Mouse (Mus musculus) erythroblast, embryonic 14.5 days (primary cell): ENCODE measurements around the gene Slc17a4. TPM values are rescaled to one million over a fixed set of nuclear protein-coding genes. Genes with fewer than 3 reads are reported as not detected.

Experiments used
- H3K27me3 ChIP-seq: 2 replicates; pipeline ENCODE4 v1.6.1; 2012; ENCODE audit warnings: inconsistent platforms; ENCODE audit not compliant: control insufficient read depth
- H3K36me3 ChIP-seq: 2 replicates; pipeline ENCODE4 v1.6.1; 2012; ENCODE audit warnings: mild to moderate bottlenecking, inconsistent platforms; ENCODE audit not compliant: control insufficient read depth
- H3K4me1 ChIP-seq: 2 replicates; pipeline ENCODE4 v1.6.1; 2012; ENCODE audit warnings: inconsistent platforms; ENCODE audit not compliant: control insufficient read depth
- H3K4me3 ChIP-seq: replicated peaks from 2 replicates; pipeline ENCODE3; 2012; ENCODE audit warnings: moderate library complexity, mild to moderate bottlenecking, inconsistent platforms
- H3K9me3 ChIP-seq: 2 replicates; pipeline ENCODE4 v1.6.1; 2012; ENCODE audit warnings: low read length, inconsistent platforms, mixed read lengths; ENCODE audit not compliant: control insufficient read depth
- GATA1 ChIP-seq: IDR thresholded peaks from 2 replicates; pipeline ENCODE4 v1.6.1; 2012; ENCODE audit warnings: low read length, inconsistent platforms, mixed read lengths
- TAL1 ChIP-seq: IDR thresholded peaks from 3 replicates; pipeline ENCODE4 v1.6.1; 2012; ENCODE audit warnings: low read length, inconsistent platforms, mixed read lengths
- polyA plus RNA-seq: library from polyadenylated mRNA; stranded (reverse); fragments of >175 nt; gene quantifications from 2 replicates; pipeline ENCODE4 v1.2.3, GENCODE M21; 2012

The Slc17a4 gene
- not detected in 2 replicates for polyA plus RNA-seq

GRCm38 (mm10) chr13:23914376-23915167, at the start of gene Slc17a4:
Slc17a4 (minus strand) TSS chr13:23915009.
- no peaks in the 10 kb centered on the region for H3K27me3 ChIP-seq
- H3K4me3 ChIP-seq, result no peak within 1 kb of the TSS
- TF ChIP-seq TAL1, result no peak
- no peak for TF ChIP-seq GATA1
- H3K36me3 ChIP-seq, result no peaks in the 10 kb centered on the region
- no peaks in the 10 kb centered on the region for H3K9me3 ChIP-seq
- peaks cover 10% of the 10 kb centered on the region for H3K4me1 ChIP-seq

DNA sequence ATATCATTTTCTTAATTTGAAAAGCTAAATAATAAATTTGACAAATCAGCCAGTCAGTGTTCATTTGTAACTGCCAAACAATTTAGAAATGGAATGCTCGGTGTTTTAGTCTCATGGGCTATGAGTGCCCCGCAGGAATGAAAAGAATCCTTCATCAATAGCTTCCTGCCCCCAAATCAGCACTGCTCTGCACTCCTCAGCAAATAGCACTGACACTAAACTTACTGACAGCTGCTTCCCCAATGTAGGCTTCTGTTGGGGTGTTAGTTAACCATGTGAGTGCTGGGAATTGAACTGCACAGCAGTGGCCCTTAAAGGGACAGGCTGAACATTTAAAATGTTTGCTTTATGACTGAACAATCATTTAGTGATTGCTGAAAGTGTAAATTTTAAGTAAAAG, 45.0 kb upstream of the Slc17a4 start:
- H3K9me3 ChIP-seq, result no peaks in the 10 kb centered on the region
- no peaks in the 10 kb centered on the region for H3K4me1 ChIP-seq
- H3K4me3 ChIP-seq, result no peak overlapping the region
- H3K27me3 ChIP-seq, result no peaks in the 10 kb centered on the region
- no peak for TF ChIP-seq GATA1
- TF ChIP-seq TAL1, result no peak
- no peaks in the 10 kb centered on the region for H3K36me3 ChIP-seq

- no peak overlapping the region for H3K4me3 ChIP-seq
- H3K4me1 ChIP-seq, result no peaks in the 10 kb centered on the region
- no peak for TF ChIP-seq TAL1
- no peak for TF ChIP-seq GATA1
- no peaks in the 10 kb centered on the region for H3K36me3 ChIP-seq
- H3K9me3 ChIP-seq, result no peaks in the 10 kb centered on the region
- no peaks in the 10 kb centered on the region for H3K27me3 ChIP-seq
These were observed 36.1 kb upstream of the Slc17a4 start for GRCm38 (mm10) chr13:23950928-23951327.

- no peaks in the 10 kb centered on the region for H3K9me3 ChIP-seq
- no peaks in the 10 kb centered on the region for H3K4me1 ChIP-seq
- no peak; the same call in 2 of the 3 replicates for TF ChIP-seq TAL1
- no peak for TF ChIP-seq GATA1
- no peak overlapping the region for H3K4me3 ChIP-seq
- H3K27me3 ChIP-seq, result no peaks in the 10 kb centered on the region
- no peaks in the 10 kb centered on the region for H3K36me3 ChIP-seq
These were observed 34.9 kb upstream of the Slc17a4 start for GRCm38 (mm10) chr13:23949484-23950246.

DNA sequence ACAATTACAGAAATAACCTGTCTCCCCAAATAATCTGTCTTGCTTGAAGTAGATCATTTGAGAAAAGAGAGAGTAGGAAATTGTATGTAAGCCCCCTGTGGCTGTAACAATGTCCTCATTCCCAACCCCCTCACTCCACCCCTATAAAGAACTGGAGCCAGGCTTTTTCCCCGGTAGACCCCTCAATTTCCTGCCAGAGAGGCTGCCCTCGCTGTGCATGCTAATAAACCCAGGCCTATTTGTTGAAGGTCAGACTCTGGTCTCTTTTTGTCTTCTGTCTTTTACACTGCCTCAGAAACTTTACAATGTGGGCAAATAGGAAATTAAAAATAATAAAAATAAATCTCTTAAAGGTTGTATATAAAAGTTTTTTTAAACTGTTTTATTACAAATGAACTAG, 31.4 kb upstream of the Slc17a4 start:
- H3K27me3 ChIP-seq, result no peaks in the 10 kb centered on the region
- TF ChIP-seq TAL1 (no peak), GATA1 (no peak)
- H3K4me1 ChIP-seq, result no peaks in the 10 kb centered on the region
- H3K4me3 ChIP-seq, result no peak overlapping the region
- H3K36me3 ChIP-seq, result no peaks in the 10 kb centered on the region
- no peaks in the 10 kb centered on the region for H3K9me3 ChIP-seq

DNA sequence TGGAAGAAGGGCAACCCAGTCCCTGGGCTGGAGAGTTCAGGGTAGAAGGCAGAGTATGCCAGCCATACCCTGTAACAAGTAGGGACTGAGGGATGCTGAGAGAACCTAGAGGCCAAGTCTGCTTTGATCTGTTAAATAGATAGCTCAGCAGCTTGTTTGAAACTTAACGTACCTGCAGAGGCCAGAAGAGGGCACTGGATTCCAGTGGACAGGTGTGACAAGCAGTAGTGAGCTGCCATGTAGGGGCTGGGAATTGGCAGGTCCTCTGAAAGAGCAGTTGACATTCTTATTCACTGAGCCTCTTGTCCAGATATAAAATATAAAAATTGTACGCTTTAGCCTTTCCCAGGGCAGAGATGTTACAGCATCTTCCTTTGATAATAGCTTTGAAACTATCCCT, 28.1 kb upstream of the Slc17a4 start:
- Histone ChIP-seq H3K36me3 (no peaks in the 10 kb centered on the region), H3K27me3 (no peaks in the 10 kb centered on the region)
- TF ChIP-seq GATA1 (no peak), TAL1 (no peak)

DNA sequence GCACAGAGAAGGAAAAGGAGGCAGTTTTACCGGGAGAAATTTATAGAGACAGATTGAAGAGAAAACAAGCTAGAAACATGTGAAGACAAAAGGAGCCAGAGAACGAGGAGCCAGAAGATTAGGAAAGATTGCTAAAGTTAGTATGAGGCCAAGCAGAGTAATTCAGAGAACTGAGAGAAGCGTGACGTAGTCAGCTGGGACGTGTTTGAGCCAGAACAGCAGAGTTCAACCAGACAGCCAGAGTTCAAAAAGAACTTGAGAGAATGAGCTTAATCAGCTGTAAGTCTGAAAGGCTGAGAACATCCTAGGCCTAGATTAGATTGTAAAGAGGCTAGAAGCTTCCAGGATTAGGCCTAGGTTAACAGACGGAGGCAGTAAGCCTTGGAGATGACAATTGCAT, 25.5 kb upstream of the Slc17a4 start:
- Histone ChIP-seq H3K27me3 (no peaks in the 10 kb centered on the region), H3K36me3 (no peaks in the 10 kb centered on the region), H3K4me1 (no peaks in the 10 kb centered on the region), H3K9me3 (no peaks in the 10 kb centered on the region), H3K4me3 (no peak overlapping the region)
- no peak for TF ChIP-seq TAL1
- no peak for TF ChIP-seq GATA1

More for the DNA sequence above, 28.1 kb upstream of the Slc17a4 start:
- Histone ChIP-seq H3K9me3 (no peaks in the 10 kb centered on the region), H3K4me1 (no peaks in the 10 kb centered on the region), H3K4me3 (no peak overlapping the region)

DNA sequence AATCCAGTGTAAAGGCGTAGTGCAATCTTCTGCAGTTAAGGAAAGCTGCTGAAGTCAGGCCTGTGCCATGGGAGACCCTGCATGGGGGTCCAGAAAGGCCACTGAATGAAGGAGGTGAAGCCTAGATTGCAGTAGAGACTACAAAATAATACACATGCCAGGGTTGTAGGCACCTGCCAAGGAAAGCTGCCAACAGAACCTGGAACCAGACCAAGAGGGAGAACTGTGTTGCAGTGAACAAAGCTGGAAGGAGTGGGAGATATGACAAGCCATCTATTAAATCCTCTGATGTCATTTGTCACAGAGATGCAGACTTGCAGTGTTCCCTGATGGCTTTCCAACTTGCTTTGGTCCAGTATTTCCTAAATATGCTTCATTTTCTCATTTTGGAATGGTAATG, 23.9 kb upstream of the Slc17a4 start:
- no peaks in the 10 kb centered on the region for H3K27me3 ChIP-seq
- TF ChIP-seq TAL1, result no peak
- TF ChIP-seq GATA1, result no peak
- H3K4me1 ChIP-seq, result no peaks in the 10 kb centered on the region
- H3K9me3 ChIP-seq, result peaks cover 3% of the 10 kb centered on the region; the same call in 1 of the 2 replicates
- H3K36me3 ChIP-seq, result no peaks in the 10 kb centered on the region
- no peak overlapping the region for H3K4me3 ChIP-seq

DNA sequence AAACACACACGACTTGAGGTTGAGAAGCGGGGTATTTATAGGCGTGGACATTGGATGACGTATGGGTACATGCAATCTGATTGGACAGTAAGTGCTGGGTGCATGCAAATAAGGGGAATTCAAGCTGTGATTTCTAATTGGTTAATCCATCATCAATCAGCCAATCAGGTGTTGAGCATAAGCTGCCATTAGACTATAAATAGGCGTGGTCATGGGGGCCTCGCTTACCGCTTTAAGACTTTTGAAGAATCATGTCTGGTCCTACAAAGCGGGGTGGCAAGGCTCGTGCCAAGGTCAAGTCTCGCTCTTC, 19.4 kb upstream of the Slc17a4 start, which contains the start of gene Hist1h2aa:
Gene Hist1h2aa, plus strand, starts transcription at position 252 of the 310 bp plus-strand sequence.
- TF ChIP-seq GATA1 (no peak), TAL1 (no peak)

More for the DNA sequence above, 19.4 kb upstream of the Slc17a4 start, which contains the start of gene Hist1h2aa:
- H3K27me3 ChIP-seq, result no peaks in the 10 kb centered on the region
- no peak within 1 kb of the TSS for H3K4me3 ChIP-seq
- peaks cover 3% of the 10 kb centered on the region; the same call in 1 of the 2 replicates for H3K9me3 ChIP-seq
- H3K4me1 ChIP-seq, result no peaks in the 10 kb centered on the region
- H3K36me3 ChIP-seq, result no peaks in the 10 kb centered on the region
